ENCODE assay signal across 13 mouse cellular contexts in the genomic region with DNA sequence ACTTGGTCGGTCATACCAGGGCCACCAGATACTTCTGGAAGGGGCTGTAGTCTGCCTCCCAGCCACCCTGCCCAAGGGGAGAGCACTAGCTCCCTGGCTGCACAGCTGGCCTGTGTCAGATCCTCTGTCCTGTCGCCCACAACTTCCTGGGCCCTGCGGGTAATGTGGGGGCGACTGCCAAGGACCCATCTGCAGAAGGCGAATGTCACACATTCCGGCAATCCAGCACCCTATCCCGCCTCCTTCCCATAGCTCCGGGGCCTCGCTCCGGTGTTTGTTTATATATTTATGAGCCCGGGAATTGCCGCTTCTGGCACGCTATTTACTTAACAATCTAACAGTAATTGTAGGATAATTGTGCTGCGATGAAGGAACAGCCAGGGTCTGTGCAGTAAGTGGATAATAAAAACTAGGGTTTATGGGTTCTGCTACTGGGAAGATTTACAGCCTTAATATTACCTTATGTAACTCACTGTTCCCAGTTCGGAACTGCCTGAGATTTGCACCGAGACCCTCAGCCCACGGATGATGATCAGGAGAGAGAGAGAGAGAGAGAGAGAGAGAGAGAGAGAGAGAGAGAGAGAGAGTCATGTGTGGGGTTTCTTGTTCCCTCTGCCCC.
A peak's percentile ranks its signal among the peaks of the same experiment; 100 is the strongest.
DNase-seq lines count a peak whose midpoint lies in the region; ATAC-seq and TF ChIP-seq lines count a peak whose summit lies in the region.
"Had no signal": no experiment of that assay in that cellular context is flagged by ENCODE, and none has a peak within 500 bp of the region (broad histone marks: within the 10 kb centered on the region; RNA-seq: fewer than 3 reads in every experiment).

No protein-coding gene starts in this region.

- H3K9ac ChIP-seq in forebrain, embryonic 14.5 days (ENCODE audit: low read length): no peak overlapping the region
- no peak overlapping the region for H3K9ac ChIP-seq in forebrain, embryonic 13.5 days
- no peak overlapping the region for H3K9ac ChIP-seq in lung, embryonic 14.5 days
- H3K9ac ChIP-seq: limb, embryonic 13.5 days; lung, embryonic 15.5 days had no signal

- no peaks in the 10 kb centered on the region for H3K27me3 ChIP-seq in forebrain, embryonic 14.5 days (replicated peaks; ENCODE audit: control insufficient read depth, insufficient read depth, low read length)
- H3K27me3 ChIP-seq in forebrain, embryonic 13.5 days: no peaks in the 10 kb centered on the region
- H3K27me3 ChIP-seq in lung, embryonic 14.5 days (ENCODE audit: insufficient read depth, low read length): no peaks in the 10 kb centered on the region
- H3K27me3 ChIP-seq: lung, embryonic 15.5 days had no signal

- no peaks in the 10 kb centered on the region for H3K9me3 ChIP-seq in forebrain, embryonic 14.5 days (replicated peaks; ENCODE audit: control insufficient read depth, low read length)
- no peaks in the 10 kb centered on the region for H3K9me3 ChIP-seq in forebrain, embryonic 13.5 days (replicated peaks)
- H3K9me3 ChIP-seq in lung, embryonic 14.5 days (ENCODE audit: low read depth, low read length): no peaks in the 10 kb centered on the region
- H3K9me3 ChIP-seq: limb, embryonic 13.5 days; lung, embryonic 15.5 days had no signal

- no peak for ATAC-seq in forebrain, embryonic 14.5 days
- ATAC-seq in forebrain, embryonic 13.5 days: no peak
- ATAC-seq in lung, embryonic 14.5 days (ENCODE audit: insufficient read depth): no peak
- no peak for ATAC-seq in granulocyte monocyte progenitor cell, adult 5-6 weeks (replicated peaks; ENCODE audit: poor library complexity, severe bottlenecking)

- WGBS in forebrain, embryonic 14.5 days: 72% methylated on average over 17 of the region's 17 CpGs
- 80% methylated on average over 17 of the region's 17 CpGs for WGBS in forebrain, embryonic 13.5 days
- WGBS in lung, embryonic 14.5 days: 41% methylated on average over 17 of the region's 17 CpGs

- H3K4me2 ChIP-seq in forebrain, embryonic 14.5 days (ENCODE audit: low read length): no peak overlapping the region
- no peak overlapping the region for H3K4me2 ChIP-seq in forebrain, embryonic 13.5 days
- H3K4me2 ChIP-seq in lung, embryonic 14.5 days: no peak overlapping the region
- H3K4me2 ChIP-seq: limb, embryonic 13.5 days; lung, embryonic 15.5 days had no signal

- no peaks in the 10 kb centered on the region for H3K36me3 ChIP-seq in forebrain, embryonic 14.5 days (ENCODE audit: control insufficient read depth, insufficient read depth, low read length)
- no peaks in the 10 kb centered on the region for H3K36me3 ChIP-seq in forebrain, embryonic 13.5 days (ENCODE audit: poor library complexity, severe bottlenecking)
- H3K36me3 ChIP-seq in lung, embryonic 14.5 days (ENCODE audit: insufficient read depth): no peaks in the 10 kb centered on the region
- H3K36me3 ChIP-seq: limb, embryonic 13.5 days; lung, embryonic 15.5 days had no signal

- no peaks in the 10 kb centered on the region for H3K4me1 ChIP-seq in forebrain, embryonic 14.5 days (ENCODE audit: control insufficient read depth, insufficient read depth, low read length)
- H3K4me1 ChIP-seq in forebrain, embryonic 13.5 days: peaks cover 4% of the 10 kb centered on the region
- H3K4me1 ChIP-seq in lung, embryonic 14.5 days (ENCODE audit: insufficient read depth): no peaks in the 10 kb centered on the region
- H3K4me1 ChIP-seq: lung, embryonic 15.5 days had no signal

- peak; percentile 7 for DNase-seq in forebrain, embryonic 14.5 days (ENCODE audit: low spot score)
- DNase-seq in lung, embryonic 14.5 days: peak; percentile 17
- no peak for DNase-seq in lung, adult 18-20 months
- peak; percentile 5 for DNase-seq in layer of hippocampus, adult 9-10 months (ENCODE audit: low spot score)
- peak; percentile 28 to 78 for DNase-seq in lung, postnatal 4 days
- no peak for DNase-seq in gastrocnemius, adult 8-10 months (ENCODE audit: low spot score in 2 of 2)
- DNase-seq: cerebellum, adult 8-10 months; gastrocnemius, postnatal 36 days; thymus, postnatal 25 days had no signal

- no peak overlapping the region for H3K4me3 ChIP-seq in forebrain, embryonic 14.5 days (ENCODE audit: low read depth, low read length)
- no peak overlapping the region for H3K4me3 ChIP-seq in forebrain, embryonic 13.5 days
- no peak overlapping the region for H3K4me3 ChIP-seq in lung, embryonic 14.5 days (ENCODE audit: low read depth, low read length)
- H3K4me3 ChIP-seq: limb, embryonic 13.5 days; lung, embryonic 15.5 days had no signal

- no peak for TF ChIP-seq CTCF in lung, embryonic 14.5 days (IDR thresholded peaks at IDR 0.05; ENCODE audit: low read depth)

- H3K27ac ChIP-seq in forebrain, embryonic 14.5 days (ENCODE audit: low read depth, low read length): no peak overlapping the region
- H3K27ac ChIP-seq in forebrain, embryonic 13.5 days: no peak overlapping the region
- no peak overlapping the region for H3K27ac ChIP-seq in lung, embryonic 14.5 days (ENCODE audit: low read depth)
- H3K27ac ChIP-seq: limb, embryonic 13.5 days; lung, embryonic 15.5 days had no signal

Comparison
In these comparisons a context has a peak if more than half of its experiments do, and no peak if none do; other contexts are left out.
1. DNase-seq: peak in forebrain, embryonic 14.5 days (single experiment), lung, embryonic 14.5 days (single experiment), layer of hippocampus, adult 9-10 months (single experiment) and lung, postnatal 4 days (2 of 2); none in lung, adult 18-20 months (0 of 2) and gastrocnemius, adult 8-10 months (0 of 2).